Mouse (Mus musculus): ENCODE results near the gene Itgb3.

DNA sequence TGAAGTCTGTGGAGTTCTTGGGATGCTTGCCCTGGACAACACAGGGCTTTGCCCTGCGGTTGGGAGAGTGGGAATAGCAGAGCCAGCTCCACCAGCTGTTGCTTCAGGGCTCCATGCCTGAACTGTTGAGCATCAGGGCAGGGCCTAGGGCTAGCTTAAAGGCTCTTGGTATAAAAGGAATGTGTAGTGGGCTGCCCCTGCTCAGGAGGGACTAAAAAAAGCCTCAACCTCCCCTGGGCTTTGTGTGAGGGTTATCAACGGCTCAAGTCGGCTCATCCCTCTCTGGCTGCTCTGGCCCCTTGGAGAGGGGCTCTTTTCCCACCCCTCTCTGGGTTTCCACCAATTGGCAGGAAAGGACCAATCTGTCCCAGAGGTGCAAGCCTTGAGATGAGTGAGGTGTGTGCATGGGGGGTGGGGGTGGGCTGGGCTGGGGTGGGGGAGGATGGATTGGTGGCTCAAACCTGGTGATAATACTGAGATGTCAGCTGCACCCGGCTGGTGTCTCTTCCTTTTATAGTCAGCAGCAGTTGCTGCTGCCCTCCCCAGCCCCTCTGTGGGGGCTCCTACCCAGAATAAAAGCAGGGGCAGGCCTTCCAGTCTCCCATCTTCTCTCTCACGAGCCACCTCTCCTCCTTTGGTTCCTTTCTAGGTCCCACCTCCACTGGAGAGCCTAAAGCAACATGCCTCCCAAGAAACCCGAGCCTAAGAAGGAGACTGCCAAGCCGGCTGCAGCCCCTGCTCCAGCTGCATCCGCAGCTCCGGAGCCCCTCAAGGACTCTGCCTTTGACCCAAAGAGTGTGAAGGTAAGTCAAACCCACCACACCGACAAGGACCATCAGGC is 30.8 kb upstream of the Itgb3 start:
- TF ChIP-seq CTCF (IDR thresholded peaks at IDR 0.05; ENCODE audit: low read depth): no peak
- no peak for TF ChIP-seq EP300 (optimal IDR thresholded peaks at IDR 0.05)
